Mouse (Mus musculus) hindbrain, embryonic 14.5 days (tissue): ENCODE data around the gene Pigx. TPM values are rescaled to one million over a fixed set of nuclear protein-coding genes. Genes with fewer than 3 reads are reported as not detected.

Experiments
- ATAC-seq: fragments of 200-750 bp; cut with Nextera tagmentation; 2 replicates; pipeline ENCODE4 v1.8.0; 2017; ENCODE audit warnings: moderate number of reproducible peaks, mild to moderate bottlenecking, moderate TSS enrichment, moderate library complexity; ENCODE audit not compliant: low FRiP score
- DNase-seq: peaks from one replicate; pipeline ENCODE4 v3.0.0-alpha.2; 2015; ENCODE audit warnings: low spot score
- H3K27ac ChIP-seq: fragments of 300-500 bp; sonication (generic); 2 replicates; pipeline ENCODE4 v1.5.1; 2014; ENCODE audit warnings: mild to moderate bottlenecking, moderate library complexity
- H3K27me3 ChIP-seq: fragments of 300-500 bp; sonication (generic); 2 replicates; pipeline ENCODE4 v1.6.1; 2014; ENCODE audit warnings: mild to moderate bottlenecking, low read length, mixed read lengths; ENCODE audit not compliant: control insufficient read depth, insufficient read depth
- H3K36me3 ChIP-seq: fragments of 300-500 bp; sonication (generic); replicated peaks from 2 replicates; pipeline ENCODE4 v1.6.1; 2014; ENCODE audit not compliant: control insufficient read depth, insufficient read depth
- H3K4me1 ChIP-seq: fragments of 300-500 bp; sonication (generic); replicated peaks from 2 replicates; pipeline ENCODE4 v1.6.1; 2014; ENCODE audit warnings: antibody characterized with exemption, low read length, mixed read lengths; ENCODE audit not compliant: control insufficient read depth, insufficient read depth
- H3K4me2 ChIP-seq: fragments of 300-500 bp; sonication (generic); replicated peaks from 2 replicates; pipeline ENCODE4 v1.6.1; 2014; ENCODE audit warnings: mild to moderate bottlenecking, moderate library complexity
- H3K4me3 ChIP-seq: fragments of 300-500 bp; sonication (generic); replicated peaks from 2 replicates; pipeline ENCODE4 v1.5.1; 2014; ENCODE audit warnings: mild to moderate bottlenecking, low read length
- H3K9ac ChIP-seq: fragments of 300-500 bp; sonication (generic); 2 replicates; pipeline ENCODE4 v1.6.1; 2014
- H3K9me3 ChIP-seq: fragments of 300-500 bp; sonication (generic); 2 replicates; pipeline ENCODE4 v1.6.1; 2016; ENCODE audit warnings: low read length; ENCODE audit not compliant: control insufficient read depth
- WGBS: fragments of 180-500 bp; shearing (Covaris S2); extraction: QIAGEN DNeasy Blood & Tissue Kit; methylation state at CpG from one replicate; pipeline ENCODE4 v1.1.7; 2014; 5-methylcytosine and 5-hydroxymethylcytosine counted together
- polyA plus RNA-seq: library from polyadenylated mRNA; unstranded; fragments of >200 nt; fragmentation: Nextera tagmentation; extraction: Ambion mirVana; gene quantifications from 2 replicates; pipeline ENCODE4 v1.2.1, GENCODE M21; 2014

Gene Pigx
- polyA plus RNA-seq, 1 experiment from 2014 or later = 109 TPM

- Histone ChIP-seq H3K4me2 (no peak overlapping the region), H3K9ac (no peak overlapping the region), H3K4me3 (no peak overlapping the region), H3K4me1 (no peaks in the 10 kb centered on the region), H3K27me3 (no peaks in the 10 kb centered on the region), H3K9me3 (no peaks in the 10 kb centered on the region), H3K36me3 (no peaks in the 10 kb centered on the region), H3K27ac (no peak overlapping the region)
- no peak for DNase-seq
- WGBS = 91% methylated on average over 4 of the region's 4 CpGs
- no peak for ATAC-seq
Measured at GRCm38 (mm10) chr16:32127046-32127445, 27.5 kb upstream of the Pigx start.

- H3K9me3 ChIP-seq = no peaks in the 10 kb centered on the region
Measured at GRCm38 (mm10) chr16:32125364-32125763, 25.8 kb upstream of the Pigx start.

DNA sequence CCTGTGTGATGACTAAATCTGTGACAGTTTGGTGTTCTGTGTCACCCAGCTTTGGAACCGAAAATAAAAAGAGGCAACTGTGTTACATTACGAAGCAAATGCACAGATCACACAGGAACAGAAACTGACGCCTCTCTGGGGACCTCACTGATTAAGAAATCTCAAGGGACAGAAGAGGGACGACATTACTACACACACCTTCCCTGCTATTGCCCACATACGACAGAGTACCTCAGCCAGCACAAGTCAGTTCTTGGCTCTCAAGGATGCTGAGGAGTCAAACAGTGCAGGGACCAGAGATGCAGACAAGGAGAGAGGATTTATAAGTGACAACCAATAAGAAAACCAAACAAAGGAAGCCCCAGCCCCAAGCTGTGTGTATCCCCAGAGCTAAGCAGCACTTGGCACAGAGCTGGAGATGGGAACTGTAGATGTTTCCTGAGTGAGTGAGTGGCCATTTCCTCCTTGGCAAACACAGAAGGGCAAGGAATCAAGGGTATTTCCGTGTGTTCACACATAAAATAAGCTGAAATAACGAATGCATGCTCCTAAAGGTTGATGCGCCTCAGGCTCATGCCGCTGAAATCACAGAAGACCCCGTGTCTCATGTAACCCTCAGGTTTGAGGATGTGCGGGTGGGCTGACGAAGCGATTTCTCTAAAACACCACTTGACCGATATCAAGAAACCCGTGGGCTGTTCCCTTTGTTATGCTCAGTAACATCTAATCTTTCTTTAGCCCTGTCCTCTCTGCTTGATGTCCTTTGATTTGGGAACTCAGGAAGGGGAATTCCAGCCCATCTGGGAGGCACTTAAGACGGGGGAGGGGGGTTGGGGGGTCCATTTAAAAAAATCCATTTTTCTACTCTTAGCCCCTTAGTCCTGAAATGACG, 25.1 kb upstream of the Pigx start:
- no peak overlapping the region for H3K4me3 ChIP-seq
- no peak overlapping the region for H3K9ac ChIP-seq
- H3K4me1 ChIP-seq = no peaks in the 10 kb centered on the region
- no peak for DNase-seq
- no peak overlapping the region for H3K4me2 ChIP-seq
- no peaks in the 10 kb centered on the region for H3K36me3 ChIP-seq
- H3K27me3 ChIP-seq = no peaks in the 10 kb centered on the region
- no peak for ATAC-seq
- no peak overlapping the region for H3K27ac ChIP-seq
- 73% methylated on average over 17 of the region's 17 CpGs for WGBS
- no peaks in the 10 kb centered on the region for H3K9me3 ChIP-seq

More at GRCm38 (mm10) chr16:32125364-32125763, 25.8 kb upstream of the Pigx start:
- Histone ChIP-seq H3K4me3 (no peak overlapping the region), H3K4me2 (no peak overlapping the region), H3K36me3 (no peaks in the 10 kb centered on the region), H3K9ac (no peak overlapping the region), H3K4me1 (no peaks in the 10 kb centered on the region), H3K27me3 (no peaks in the 10 kb centered on the region), H3K27ac (no peak overlapping the region)
- WGBS = 96% methylated on average over 3 of the region's 3 CpGs
- ATAC-seq (no peak), DNase-seq (no peak)

DNA sequence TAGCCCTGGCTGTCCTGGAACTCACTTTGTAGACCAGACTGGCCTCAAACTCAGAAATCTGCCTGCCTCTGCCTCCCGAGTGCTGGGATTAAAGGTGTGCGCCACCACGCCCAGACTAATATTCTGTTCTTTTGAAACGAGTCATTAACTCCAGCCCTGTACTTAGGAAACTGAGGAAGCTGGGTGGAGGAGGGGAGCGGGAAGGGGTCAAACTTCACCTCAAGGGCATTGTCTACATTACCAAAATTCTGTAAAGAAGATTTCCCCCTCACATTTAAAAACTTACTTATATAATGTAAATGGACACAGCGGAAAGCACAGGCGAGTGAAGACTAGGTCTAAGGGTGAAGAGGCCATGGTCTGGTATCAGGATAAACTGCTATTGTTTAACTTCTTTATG, 24.5 kb upstream of the Pigx start:
- Histone ChIP-seq H3K27ac (no peak overlapping the region), H3K9ac (no peak overlapping the region), H3K36me3 (no peaks in the 10 kb centered on the region), H3K27me3 (no peaks in the 10 kb centered on the region), H3K4me3 (no peak overlapping the region), H3K4me2 (no peak overlapping the region), H3K4me1 (no peaks in the 10 kb centered on the region), H3K9me3 (no peaks in the 10 kb centered on the region)
- ATAC-seq = no peak
- 92% methylated on average over 7 of the region's 7 CpGs for WGBS
- DNase-seq = no peak

DNA sequence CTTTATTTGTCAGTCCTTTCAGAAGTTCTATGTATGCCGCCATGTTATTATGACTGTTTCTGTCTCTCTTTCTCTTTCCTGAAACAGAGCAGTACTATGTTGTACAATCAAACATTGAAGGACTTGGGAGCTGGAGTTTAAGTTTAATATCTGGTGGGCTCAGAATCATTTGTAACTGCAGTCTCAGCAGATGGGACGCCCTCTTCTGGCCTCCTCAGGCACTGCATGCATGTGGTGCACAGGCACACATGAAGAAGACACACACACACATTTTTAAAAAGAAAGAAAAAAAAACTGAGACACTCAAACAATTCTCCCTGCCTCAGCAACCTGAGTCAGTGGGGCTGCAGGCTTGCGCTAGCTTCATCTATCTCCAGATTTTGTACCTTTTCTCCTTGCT, 20.9 kb upstream of the Pigx start:
- no peaks in the 10 kb centered on the region for H3K9me3 ChIP-seq
- H3K27ac ChIP-seq = no peak overlapping the region
- no peaks in the 10 kb centered on the region for H3K27me3 ChIP-seq
- ATAC-seq (no peak), DNase-seq (no peak)
- no peak overlapping the region for H3K9ac ChIP-seq
- no peaks in the 10 kb centered on the region for H3K4me1 ChIP-seq
- no peak overlapping the region for H3K4me3 ChIP-seq
- H3K4me2 ChIP-seq = no peak overlapping the region
- WGBS = 75% methylated on average over 3 of the region's 3 CpGs
- no peaks in the 10 kb centered on the region for H3K36me3 ChIP-seq

DNA sequence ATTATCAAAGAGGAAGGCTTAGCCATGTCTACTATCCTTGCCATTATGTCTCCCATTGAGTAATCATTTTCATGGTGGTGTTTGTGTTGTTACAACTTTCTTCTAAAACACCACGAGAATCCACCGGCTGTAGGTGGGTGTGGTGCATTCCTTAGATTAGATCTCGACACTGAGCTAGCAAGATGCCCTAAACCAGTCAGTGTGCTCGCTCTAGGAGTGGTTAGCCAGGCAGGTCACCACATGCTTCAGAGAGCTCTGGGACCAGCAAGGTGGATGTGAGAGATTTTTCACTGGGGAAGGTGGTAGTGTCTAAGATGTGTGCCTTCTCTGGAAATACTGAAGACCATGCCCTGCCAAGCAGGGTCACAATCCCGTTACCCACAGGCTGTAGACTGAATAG, 16.6 kb upstream of the Pigx start:
- H3K9ac ChIP-seq = no peak overlapping the region
- H3K4me1 ChIP-seq = no peaks in the 10 kb centered on the region
- no peaks in the 10 kb centered on the region for H3K9me3 ChIP-seq
- ATAC-seq (no peak), DNase-seq (no peak)
- H3K27me3 ChIP-seq = no peaks in the 10 kb centered on the region
- no peaks in the 10 kb centered on the region for H3K36me3 ChIP-seq
- WGBS = 66% methylated on average over 5 of the region's 5 CpGs
- H3K4me2 ChIP-seq = no peak overlapping the region
- no peak overlapping the region for H3K4me3 ChIP-seq
- H3K27ac ChIP-seq = no peak overlapping the region

GRCm38 (mm10) chr16:32115781-32116180, 16.2 kb upstream of the Pigx start:
- DNase-seq (no peak), ATAC-seq (no peak; the same call in 1 of the 2 replicates)
- no peak overlapping the region for H3K4me2 ChIP-seq
- no peak overlapping the region for H3K4me3 ChIP-seq
- H3K4me1 ChIP-seq = no peaks in the 10 kb centered on the region
- H3K9me3 ChIP-seq = no peaks in the 10 kb centered on the region
- no peak overlapping the region for H3K9ac ChIP-seq
- 74% methylated on average over 6 of the region's 6 CpGs for WGBS
- no peaks in the 10 kb centered on the region for H3K36me3 ChIP-seq
- H3K27me3 ChIP-seq = no peaks in the 10 kb centered on the region
- H3K27ac ChIP-seq = no peak overlapping the region

- DNase-seq = peak; percentile 86
- Histone ChIP-seq H3K9me3 (no peaks in the 10 kb centered on the region), H3K36me3 (peaks cover under 1% of the 10 kb centered on the region; the same call in 1 of the 2 replicates), H3K27me3 (no peaks in the 10 kb centered on the region), H3K27ac (no peak overlapping the region), H3K9ac (no peak overlapping the region), H3K4me1 (no peaks in the 10 kb centered on the region), H3K4me2 (no peak overlapping the region), H3K4me3 (no peak overlapping the region)
- ATAC-seq = no peak; the same call in 1 of the 2 replicates
- WGBS = 20% methylated on average over 15 of the region's 15 CpGs
Measured at GRCm38 (mm10) chr16:32114968-32115695, 15.6 kb upstream of the Pigx start.

DNA sequence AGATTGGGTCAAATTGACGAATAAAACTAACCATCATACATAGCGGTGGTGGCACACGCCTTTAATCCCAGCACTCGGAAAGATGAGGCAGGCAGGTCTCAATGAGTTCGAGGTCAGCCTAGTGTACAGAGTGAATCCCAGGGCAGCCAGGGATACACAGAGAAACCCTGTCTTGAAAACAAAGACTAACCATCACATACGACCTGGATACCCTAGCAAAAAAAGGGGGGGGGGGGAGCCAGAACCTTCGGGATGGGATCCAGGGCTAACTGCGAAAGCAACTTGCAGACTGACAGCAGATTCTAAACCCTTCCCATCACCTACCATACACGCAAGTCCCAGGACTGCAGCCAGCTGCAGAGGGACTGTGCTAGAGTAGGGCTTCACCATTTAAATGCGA, 14.9 kb upstream of the Pigx start:
- Histone ChIP-seq H3K4me1 (no peaks in the 10 kb centered on the region), H3K27ac (no peak overlapping the region), H3K27me3 (no peaks in the 10 kb centered on the region), H3K4me2 (no peak overlapping the region), H3K36me3 (peaks cover 8% of the 10 kb centered on the region; the same call in 1 of the 2 replicates), H3K4me3 (no peak overlapping the region), H3K9me3 (no peaks in the 10 kb centered on the region), H3K9ac (no peak overlapping the region)
- DNase-seq (no peak), ATAC-seq (no peak)
- WGBS = 81% methylated on average over 10 of the region's 10 CpGs
